Mouse (Mus musculus): ENCODE measurements around the gene Txndc2.

Gene Txndc2

GRCm38 (mm10) chr17:65641734-65642218 lies at the start of gene Txndc2:
TSS of gene Txndc2 (minus strand) at chr17:65642168.
- no peak for DNase-seq (ENCODE audit: low read depth)

- no peak for DNase-seq (ENCODE audit: low read depth)
Observed at GRCm38 (mm10) chr17:65683731-65684130, 41.8 kb upstream of the Txndc2 start.

GRCm38 (mm10) chr17:65683316-65683715 lies 41.3 kb upstream of the Txndc2 start:
- DNase-seq (ENCODE audit: low read depth), result no peak

GRCm38 (mm10) chr17:65682071-65682680 lies 40.2 kb upstream of the Txndc2 start:
- DNase-seq (ENCODE audit: low read depth), result no peak

GRCm38 (mm10) chr17:65681516-65681915 lies 39.5 kb upstream of the Txndc2 start:
- no peak for DNase-seq (ENCODE audit: low read depth)

- no peak for DNase-seq (ENCODE audit: low read depth)
Observed at GRCm38 (mm10) chr17:65680801-65681412, 38.9 kb upstream of the Txndc2 start.

GRCm38 (mm10) chr17:65679806-65680446 lies 38.0 kb upstream of the Txndc2 start:
- no peak for DNase-seq (ENCODE audit: low read depth)

GRCm38 (mm10) chr17:65677742-65678141 lies 35.8 kb upstream of the Txndc2 start:
- DNase-seq (ENCODE audit: low read depth), result no peak

- DNase-seq (ENCODE audit: low read depth), result no peak
Observed at GRCm38 (mm10) chr17:65676536-65676935, 34.6 kb upstream of the Txndc2 start.

GRCm38 (mm10) chr17:65675985-65676384 lies 34.0 kb upstream of the Txndc2 start:
- no peak for DNase-seq (ENCODE audit: low read depth)

- DNase-seq (ENCODE audit: low read depth), result no peak
Observed at GRCm38 (mm10) chr17:65674710-65675171, 32.8 kb upstream of the Txndc2 start.

GRCm38 (mm10) chr17:65672926-65673325 lies 31.0 kb upstream of the Txndc2 start:
- DNase-seq (ENCODE audit: low read depth), result no peak

- DNase-seq (ENCODE audit: low read depth), result no peak
Observed at GRCm38 (mm10) chr17:65669061-65669460, 27.1 kb upstream of the Txndc2 start.

GRCm38 (mm10) chr17:65667792-65668191 lies 25.8 kb upstream of the Txndc2 start:
- no peak for DNase-seq (ENCODE audit: low read depth)

- DNase-seq (ENCODE audit: low read depth), result no peak
Observed at GRCm38 (mm10) chr17:65666388-65667161, 24.6 kb upstream of the Txndc2 start.

- no peak for DNase-seq (ENCODE audit: low read depth)
Observed at GRCm38 (mm10) chr17:65665786-65666387, 23.9 kb upstream of the Txndc2 start.

- no peak for DNase-seq (ENCODE audit: low read depth)
Observed at GRCm38 (mm10) chr17:65663329-65664078, 21.5 kb upstream of the Txndc2 start.

GRCm38 (mm10) chr17:65662662-65663061 lies 20.7 kb upstream of the Txndc2 start:
- DNase-seq (ENCODE audit: low read depth), result no peak

- DNase-seq (ENCODE audit: low read depth), result no peak
Observed at GRCm38 (mm10) chr17:65658416-65658815, 16.4 kb upstream of the Txndc2 start.

GRCm38 (mm10) chr17:65657958-65658357 lies 16.0 kb upstream of the Txndc2 start:
- DNase-seq (ENCODE audit: low read depth), result no peak

GRCm38 (mm10) chr17:65656731-65657130 lies 14.8 kb upstream of the Txndc2 start:
- DNase-seq (ENCODE audit: low read depth), result no peak

All from c-Kit-positive CD71-negative TER-119-negative erythroid progenitor cells, embryonic 14.5 days (primary cell).